Mouse (Mus musculus) CH12F3 (cell line): ENCODE measurements around the gene Olfr551.
"Not testable (repeated sequence)": the region's sequence is repeated elsewhere in the genome, so short reads cannot be mapped to it uniquely, and the experiment has no call there.

Source experiments
- in situ Hi-C: fragments of 300-500 bp; cut with MboI; formaldehyde crosslinking; loops from 2 replicates; pipeline ENCODE4 v1.14.3; 2020; ENCODE audit warnings: low sequenced_read_pairs

Olfr551 gene

DNA sequence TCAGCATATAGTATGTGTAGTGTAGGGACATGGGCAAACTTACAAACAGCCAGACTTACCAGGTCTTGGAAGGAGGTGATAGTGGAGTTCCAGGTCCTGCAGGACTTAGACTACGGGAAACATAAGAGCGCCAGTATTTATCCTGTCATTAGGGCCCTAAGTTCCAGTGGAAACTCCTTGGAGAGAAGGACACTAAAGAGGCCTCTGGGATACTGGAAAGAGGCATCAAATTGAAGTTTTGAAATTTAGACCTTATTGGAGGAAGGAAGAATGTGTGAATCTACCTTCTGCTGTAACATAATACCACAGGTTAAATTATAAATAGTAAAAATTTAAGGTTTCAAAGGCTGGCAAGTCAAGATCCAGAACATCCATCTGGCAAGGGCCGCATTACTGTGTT, at the start of gene Olfr551:
Olfr551 (minus strand) TSS at position 101 of the 400 bp plus-strand sequence.
- in situ Hi-C loops = no loop called here

DNA sequence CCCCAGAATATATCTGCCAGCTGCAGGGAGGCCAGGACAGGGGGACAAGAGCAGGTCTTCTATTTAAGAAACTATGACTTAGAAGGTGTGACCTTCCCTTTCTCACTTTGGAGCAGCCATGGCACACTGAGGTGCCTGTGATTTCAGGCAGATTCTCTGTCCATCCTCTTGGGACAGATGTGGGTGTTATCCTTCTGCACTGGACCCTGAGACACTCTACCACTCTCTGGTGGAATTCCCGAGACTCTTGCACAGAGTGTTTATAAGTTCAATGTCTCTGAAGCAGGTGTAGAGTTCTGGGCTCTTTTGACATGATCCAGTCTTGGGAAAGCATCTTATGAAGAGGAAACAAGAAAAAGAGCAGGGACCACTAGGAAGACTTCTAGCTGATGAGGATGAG, 46.4 kb upstream of the Olfr551 start, which contains the start of gene Olfr554:
Olfr554 (plus strand) TSS at position 301 of the 400 bp plus-strand sequence.
- in situ Hi-C loops = loop anchor here (10.0 kb wide), 1 partner anchor 133 kb away; no protein-coding TSS in a partner anchor

DNA sequence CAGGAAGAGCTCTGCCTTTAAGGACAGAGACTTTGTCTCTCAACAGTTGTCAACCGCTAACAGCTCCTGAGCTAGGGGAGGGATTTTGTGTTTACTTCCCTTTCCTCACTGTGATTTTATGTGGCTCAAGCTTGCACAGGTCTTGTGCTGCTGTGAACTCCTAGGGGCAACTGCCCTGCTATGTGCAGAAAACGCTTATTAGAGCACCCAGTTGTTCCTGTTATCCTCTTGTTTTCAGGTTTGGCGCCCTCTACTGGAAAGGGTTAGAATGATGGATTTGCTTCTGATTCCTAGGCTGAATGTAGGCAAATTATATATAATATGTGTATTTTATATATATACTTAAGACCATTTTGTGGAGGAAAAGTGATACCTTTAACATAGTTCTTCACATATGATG, 45.0 kb upstream of the Olfr551 start:
- in situ Hi-C loops = loop anchor here (10.0 kb wide), 1 partner anchor 132 kb away; no protein-coding TSS in a partner anchor

DNA sequence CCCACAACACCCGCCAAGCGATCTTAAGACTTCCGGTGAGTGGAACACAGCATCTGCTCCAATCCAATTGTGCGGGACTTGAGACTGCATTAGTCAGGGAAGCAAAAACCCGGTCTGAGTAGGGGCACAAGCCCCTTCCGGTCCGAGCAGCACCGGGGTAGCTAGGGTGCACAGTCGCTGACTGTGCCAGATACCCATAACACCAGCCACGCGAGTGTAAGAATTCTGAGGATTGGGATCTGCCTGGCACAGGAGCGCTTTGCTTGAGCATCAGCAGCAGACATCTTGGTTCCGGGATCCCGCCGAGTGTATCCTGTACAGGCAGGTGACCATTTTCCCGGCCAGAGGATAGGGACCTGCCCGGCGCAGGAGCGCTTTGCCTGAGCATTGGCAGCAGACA, 28.7 kb upstream of the Olfr551 start:
- in situ Hi-C loops = not testable (repeated sequence)

DNA sequence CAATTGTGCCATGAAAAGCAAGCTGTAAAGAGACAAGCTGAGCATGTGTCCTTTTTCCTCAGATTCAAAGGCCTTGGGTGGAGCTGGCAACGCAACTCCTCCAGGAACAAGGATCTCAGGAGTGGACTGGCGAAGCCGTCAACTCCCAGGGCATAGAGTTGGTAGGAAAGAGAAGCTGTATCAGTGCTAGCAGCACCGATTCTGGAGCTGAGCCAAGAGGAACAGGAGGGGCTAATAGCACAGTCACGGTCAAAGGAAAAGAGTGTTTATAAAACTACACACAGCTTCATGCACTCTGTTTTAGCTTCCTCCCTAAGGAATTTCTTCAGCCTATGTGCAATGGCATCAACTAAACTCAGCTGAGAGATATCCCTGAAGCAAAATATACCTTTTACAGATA, 27.9 kb upstream of the Olfr551 start:
- in situ Hi-C loops = no loop called here

DNA sequence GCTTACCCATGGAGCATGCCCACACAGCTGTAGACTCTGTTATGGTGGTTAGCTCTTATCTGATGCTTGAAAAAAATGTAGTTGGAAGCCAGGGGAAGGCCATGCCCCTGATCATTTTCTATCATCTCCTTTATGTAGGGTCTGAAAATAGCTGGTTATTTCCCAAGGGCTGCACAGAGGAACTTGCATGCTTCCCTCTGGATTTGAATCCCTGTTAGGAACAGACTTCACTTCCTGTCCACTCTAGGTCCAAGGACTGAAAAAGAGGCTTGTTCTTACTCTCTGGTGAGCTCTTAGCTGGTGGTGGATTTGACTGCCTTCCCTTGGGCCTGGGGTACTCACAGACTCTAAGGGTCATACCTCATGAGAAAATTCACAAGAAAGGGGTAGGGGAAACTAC, 26.4 kb upstream of the Olfr551 start, which contains the start of gene Olfr553:
Olfr553 (minus strand) TSS at position 101 of the 400 bp plus-strand sequence.
- in situ Hi-C loops = no loop called here

DNA sequence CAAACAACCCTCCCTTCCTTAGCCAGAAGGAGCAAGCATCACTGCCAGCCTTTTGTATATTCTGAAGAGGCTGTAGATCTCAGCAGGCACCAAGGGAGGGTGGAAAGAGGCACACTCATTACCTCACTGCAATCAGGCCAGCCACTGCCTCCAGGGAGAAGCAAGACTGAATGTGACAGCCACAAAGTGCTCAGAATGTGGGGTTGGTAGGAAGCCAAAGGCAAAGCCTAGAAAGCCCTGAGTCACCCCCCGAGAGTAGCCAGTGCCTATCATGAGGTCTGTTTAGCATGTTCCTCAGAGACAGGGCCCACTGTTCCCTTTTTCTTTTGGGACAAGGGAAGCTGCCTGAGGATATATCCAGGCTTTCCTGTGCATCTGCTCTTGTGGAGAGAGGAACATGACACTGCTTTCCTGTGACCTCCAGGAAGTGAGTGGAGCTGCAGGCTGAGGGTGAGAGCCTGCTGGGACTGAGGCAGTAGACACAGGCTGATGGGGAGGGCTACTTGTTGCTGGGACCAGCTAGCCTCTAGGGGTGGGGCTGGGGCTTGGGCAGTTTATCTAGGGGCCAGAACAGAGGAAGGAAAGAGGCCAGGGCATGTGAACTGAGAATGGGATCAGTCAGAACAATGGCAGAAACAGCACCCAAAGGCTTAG, 5.8 kb upstream of the Olfr551 start, which contains the start of gene Olfr552:
Olfr552 (plus strand) TSS at position 393 of the 654 bp plus-strand sequence.
- in situ Hi-C loops = no loop called here

DNA sequence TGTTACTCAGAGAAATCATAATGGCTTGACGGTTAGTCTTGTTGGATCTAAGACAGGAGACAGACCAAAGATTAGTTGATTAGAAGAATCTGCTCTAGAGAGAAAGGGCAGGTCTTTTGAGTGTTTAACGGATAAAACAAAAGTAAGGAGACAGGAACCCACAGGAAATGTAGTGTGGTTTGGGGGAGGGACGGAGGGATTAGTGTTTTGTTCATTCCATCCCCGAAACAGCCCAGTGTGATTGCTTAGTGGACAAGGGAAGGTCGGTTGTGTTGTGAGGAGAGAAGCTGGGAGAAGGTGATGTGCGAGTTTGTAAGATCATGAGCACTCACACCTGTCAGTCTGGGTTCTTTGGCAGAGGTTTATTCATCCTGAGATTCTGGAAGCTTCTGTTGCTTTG, 15.7 kb downstream of the Olfr551 start:
- in situ Hi-C loops = no loop called here

DNA sequence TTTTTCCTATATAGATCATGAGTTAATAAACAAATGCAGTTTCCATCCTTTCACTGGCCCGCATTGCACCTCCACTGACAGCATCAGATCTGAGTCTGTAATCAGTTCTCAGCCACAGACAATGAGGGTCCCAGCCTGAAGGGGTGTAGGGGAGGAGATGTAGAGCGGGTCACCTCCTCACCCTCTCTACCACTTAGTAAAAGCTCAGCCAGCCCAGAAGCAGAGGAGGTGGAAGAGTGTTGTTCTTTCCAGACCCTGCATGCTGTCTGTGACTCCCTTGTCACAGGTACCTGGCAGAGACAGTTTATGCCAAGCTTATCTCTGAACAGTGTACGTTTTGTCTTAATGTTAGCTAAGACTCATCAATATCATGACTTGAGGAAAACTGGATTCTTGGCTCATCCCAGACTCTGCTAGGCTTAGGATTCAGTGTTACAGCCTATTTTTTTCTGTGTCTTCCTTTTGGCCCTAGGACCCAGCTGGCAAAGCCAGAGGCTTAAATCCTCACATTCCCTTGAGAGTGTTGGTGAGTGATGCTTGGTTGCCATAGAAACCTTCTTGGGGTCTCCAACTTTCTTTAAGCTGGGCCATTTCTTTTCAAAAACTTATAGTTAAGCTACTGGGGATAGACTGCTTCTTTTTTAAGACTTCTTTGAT, 18.4 kb downstream of the Olfr551 start:
- in situ Hi-C loops = no loop called here

DNA sequence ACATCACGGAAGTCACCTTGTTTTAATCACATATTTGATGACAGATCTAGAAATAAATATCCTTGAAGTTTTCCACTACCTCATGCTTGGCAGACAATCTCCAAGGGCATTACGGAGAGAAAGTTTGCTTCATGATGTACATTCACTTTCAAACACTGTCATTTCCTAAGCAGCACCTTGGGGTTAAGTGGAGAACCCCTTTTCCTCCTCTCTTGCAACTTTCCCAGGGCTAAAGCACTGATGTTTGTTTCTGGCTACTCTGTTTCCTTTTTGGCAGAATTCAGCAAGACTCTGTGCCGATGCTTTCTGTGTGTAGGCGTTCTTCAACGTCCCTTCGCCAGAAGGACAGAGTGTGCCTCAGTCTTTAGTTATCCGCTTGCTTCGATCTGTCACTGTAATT, 20.5 kb downstream of the Olfr551 start, which contains the start of gene Olfr550:
Olfr550 (plus strand) TSS at position 301 of the 400 bp plus-strand sequence.
- in situ Hi-C loops = no loop called here

DNA sequence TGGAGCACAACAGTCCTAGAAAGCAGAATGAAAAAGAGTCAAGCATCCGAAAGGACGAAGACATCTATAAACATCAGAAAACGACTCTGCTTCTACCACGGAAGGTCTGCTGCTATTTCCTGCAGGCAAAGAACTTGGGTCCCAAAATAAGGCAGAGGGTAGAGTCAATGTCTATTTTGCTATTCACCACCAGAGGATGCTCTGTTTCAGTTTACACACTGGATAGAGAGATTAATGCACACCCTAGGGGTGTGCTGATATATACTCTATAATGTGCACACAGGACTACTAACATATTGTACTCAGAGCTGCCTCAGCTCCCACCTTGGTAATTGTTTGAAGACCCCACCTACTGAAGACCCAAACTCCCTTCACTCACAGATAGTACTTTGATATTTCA, 25.5 kb downstream of the Olfr551 start:
- in situ Hi-C loops = no loop called here

DNA sequence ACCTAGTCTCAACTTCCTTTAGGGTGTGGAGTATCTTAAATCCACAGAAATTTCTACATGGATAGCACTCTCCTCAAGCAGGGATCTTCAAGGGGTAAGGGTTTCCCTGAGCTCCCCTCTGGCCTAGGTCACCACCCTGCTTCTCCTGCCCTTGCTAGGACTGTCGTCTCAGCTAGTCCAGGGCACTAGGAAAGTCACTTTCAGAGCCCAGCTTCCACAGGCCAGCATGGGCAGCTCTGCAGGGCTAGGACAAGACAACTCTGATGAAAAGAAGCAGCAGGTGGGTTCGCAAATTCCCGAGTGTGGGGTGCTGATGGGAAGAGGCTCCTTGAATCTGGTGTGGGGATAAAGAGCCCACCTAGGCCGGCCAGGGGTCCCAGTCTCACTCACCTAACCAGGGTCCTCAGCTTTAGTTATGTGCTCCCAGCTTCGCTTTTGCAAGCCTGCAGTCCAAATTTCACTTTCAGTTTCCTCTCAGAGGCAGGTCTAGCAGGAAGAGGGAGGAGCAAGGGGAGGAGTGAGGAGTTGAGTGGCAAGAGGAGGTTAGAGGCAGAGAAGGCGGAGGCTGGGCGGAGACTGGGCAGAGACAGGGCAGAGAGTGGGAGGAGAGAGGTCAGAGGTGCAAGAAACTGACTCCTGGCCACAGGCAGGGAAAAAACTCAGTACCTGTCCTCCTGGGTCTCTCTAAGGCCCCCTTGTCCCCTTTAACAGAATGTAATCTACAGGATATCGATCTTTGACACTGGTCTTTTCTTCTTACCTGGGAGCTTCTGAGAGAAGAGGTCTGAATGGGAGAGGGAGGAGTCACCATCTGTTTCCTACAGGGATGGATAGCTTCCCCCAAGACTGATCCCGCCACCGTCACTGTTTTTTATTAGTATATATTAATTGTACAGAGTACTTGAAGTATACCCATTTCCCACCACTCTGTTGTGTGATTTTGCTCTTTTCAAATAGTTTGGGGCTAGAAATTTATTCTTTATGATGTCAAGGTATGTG, 26.4 kb downstream of the Olfr551 start, which contains the start of gene Trim21:
Trim21 (minus strand) TSS at position 488 of the 999 bp plus-strand sequence.
- in situ Hi-C loops = no loop called here

DNA sequence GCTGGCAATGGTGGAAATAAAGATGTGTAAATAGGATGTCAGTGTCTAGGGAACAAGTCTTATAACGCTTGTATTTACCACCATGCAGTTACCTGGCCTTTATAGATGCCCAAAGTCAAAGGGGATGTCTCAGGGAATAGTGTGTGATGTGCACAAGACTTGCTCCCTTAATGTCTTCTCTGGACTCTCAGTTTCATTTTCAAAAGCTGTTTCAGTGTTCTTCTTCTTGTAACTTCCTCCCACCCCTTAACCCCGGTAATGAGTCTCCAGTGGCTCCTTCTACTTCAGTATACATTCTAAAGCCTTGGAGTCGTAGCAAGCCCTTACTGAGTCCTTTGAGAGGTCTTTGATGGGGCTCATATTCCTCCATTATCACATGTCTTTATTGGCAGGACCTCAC, 38.4 kb downstream of the Olfr551 start:
- in situ Hi-C loops = no loop called here

DNA sequence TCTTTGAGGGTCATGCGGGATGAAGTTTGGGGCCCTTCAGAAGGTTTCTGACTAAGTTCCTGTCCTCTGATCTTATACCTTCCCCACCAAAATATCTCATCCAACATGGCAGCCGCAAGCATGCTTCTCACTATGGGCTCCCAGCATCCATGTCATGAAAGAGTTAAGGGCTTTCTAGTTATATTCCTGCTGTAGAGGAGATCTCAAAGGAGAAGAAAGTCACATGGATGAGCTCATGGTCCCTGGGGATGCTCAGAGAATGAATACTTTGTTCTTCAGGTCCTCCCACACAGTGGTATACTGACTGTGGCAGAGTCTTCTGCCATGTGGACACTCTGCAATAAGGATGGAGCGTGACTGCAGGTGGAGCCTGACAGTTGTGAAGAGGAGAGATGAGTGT, 42.1 kb downstream of the Olfr551 start, which contains the start of gene Olfr549:
Olfr549 (plus strand) TSS at position 301 of the 400 bp plus-strand sequence.
- in situ Hi-C loops = no loop called here

DNA sequence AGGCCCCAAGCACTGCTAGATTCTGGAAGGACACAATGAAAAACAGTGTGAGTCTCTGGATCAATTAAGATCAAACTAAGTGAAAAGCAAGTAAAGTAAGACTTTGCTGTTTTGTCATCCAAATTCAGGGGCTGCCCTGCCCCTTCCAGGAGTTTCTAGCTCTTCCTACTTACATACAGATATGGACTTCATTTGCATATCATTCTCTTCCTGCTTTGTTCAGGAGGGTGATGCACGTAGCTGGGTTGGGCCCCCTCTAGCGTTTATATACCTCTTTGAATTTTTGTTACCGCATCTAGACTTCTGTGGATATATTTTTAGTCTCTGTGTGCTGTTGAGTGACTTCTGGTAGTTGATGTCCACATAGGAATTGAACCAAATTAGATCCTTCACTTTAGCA, 50.4 kb downstream of the Olfr551 start:
- in situ Hi-C loops = no loop called here

DNA sequence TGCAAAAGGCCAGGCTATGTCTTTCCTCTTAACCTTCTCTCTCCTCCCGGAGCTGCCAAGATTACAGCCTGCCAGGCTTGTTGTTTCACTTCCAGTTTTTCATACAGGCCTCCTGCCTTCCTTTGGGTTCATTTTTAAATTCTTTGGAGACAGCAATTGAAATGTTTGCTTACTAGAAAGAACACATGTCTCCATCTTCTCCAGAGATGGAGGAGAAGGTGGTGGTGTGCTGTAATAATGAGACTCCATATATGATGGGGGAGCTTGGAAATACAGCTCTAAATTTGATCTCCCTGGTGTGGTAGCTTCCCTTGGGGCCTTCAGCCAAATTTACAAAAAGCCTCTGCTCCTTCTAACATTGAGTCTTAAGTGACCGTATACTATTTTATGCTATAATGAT, 51.1 kb downstream of the Olfr551 start, which contains the start of gene Olfr548-ps1:
Olfr548-ps1 (plus strand) TSS at position 301 of the 400 bp plus-strand sequence.
- in situ Hi-C loops = no loop called here

DNA sequence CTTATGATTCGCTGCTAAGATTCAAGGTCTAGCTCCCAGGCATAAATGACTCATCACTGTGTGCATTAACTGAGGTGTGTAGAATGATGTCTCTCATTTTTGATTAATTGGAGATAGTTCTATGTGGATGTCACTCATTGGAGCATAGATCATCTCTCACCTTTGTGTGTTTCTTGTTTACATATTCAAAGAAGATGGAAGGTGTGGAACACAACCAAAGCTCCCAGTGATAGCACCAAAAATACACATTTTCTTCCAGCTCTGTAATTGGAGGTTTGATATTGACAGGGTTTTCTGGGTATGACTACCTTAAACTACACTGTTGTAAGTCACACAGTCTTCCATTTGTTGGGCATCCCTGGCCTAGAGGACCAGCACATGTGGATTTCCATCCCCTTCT, 57.2 kb downstream of the Olfr551 start, which contains the start of gene Olfr547:
Olfr547 (plus strand) TSS at position 301 of the 400 bp plus-strand sequence.
- in situ Hi-C loops = no loop called here
